Mouse (Mus musculus) limb, embryonic 10.5 days (tissue): ENCODE results near the gene Acad10. TPM values are rescaled to one million over a fixed set of nuclear protein-coding genes. Genes with fewer than 3 reads are reported as not detected.

Experiments
- DNase-seq: peaks from one replicate; pipeline ENCODE4 v3.0.0-alpha.2; 2017; ENCODE audit warnings: low spot score
- H3K27ac ChIP-seq: fragments of 300-500 bp; sonication (generic); 2 replicates; pipeline ENCODE4 v1.5.1; 2016; ENCODE audit warnings: mild to moderate bottlenecking
- H3K27me3 ChIP-seq: fragments of 300-500 bp; sonication (generic); 2 replicates; pipeline ENCODE4 v1.6.1; 2016; ENCODE audit warnings: low read depth, mild to moderate bottlenecking; ENCODE audit not compliant: poor library complexity, severe bottlenecking
- H3K36me3 ChIP-seq: fragments of 300-500 bp; sonication (generic); 2 replicates; pipeline ENCODE4 v1.6.1; 2016; ENCODE audit warnings: mild to moderate bottlenecking, moderate library complexity
- H3K4me1 ChIP-seq: fragments of 300-500 bp; sonication (generic); 2 replicates; pipeline ENCODE4 v1.6.1; 2016
- H3K4me3 ChIP-seq: fragments of 300-500 bp; sonication (generic); 2 replicates; pipeline ENCODE4 v1.5.1; 2016; ENCODE audit warnings: mild to moderate bottlenecking, moderate library complexity
- H3K9me3 ChIP-seq: fragments of 300-500 bp; sonication (generic); replicated peaks from 2 replicates; pipeline ENCODE4 v1.6.1; 2016; ENCODE audit warnings: mild to moderate bottlenecking
- WGBS: fragments of 180-500 bp; shearing (Covaris S2); methylation state at CpG from one replicate; pipeline ENCODE4 v1.1.7; 2016; 5-methylcytosine and 5-hydroxymethylcytosine counted together
- polyA plus RNA-seq: library from polyadenylated mRNA; unstranded; fragments of >200 nt; fragmentation: Nextera tagmentation; extraction: Ambion mirVana; gene quantifications from 2 replicates; pipeline ENCODE4 v1.2.1, GENCODE M21; 2016

The Acad10 gene
- polyA plus RNA-seq, 1 experiment from 2014 or later: 2.0 TPM

- Histone ChIP-seq H3K4me1 (peaks cover 40% of the 10 kb centered on the region), H3K36me3 (peaks cover 11% of the 10 kb centered on the region; the same call in 1 of the 2 replicates), H3K9me3 (no peaks in the 10 kb centered on the region), H3K4me3 (no peak overlapping the region), H3K27ac (no peak overlapping the region), H3K27me3 (no peaks in the 10 kb centered on the region)
- no peak for DNase-seq
- WGBS: 83% methylated on average over 11 of the region's 11 CpGs
These were observed 68.8 kb downstream of the Acad10 start for GRCm38 (mm10) chr5:121591417-121592063.

DNA sequence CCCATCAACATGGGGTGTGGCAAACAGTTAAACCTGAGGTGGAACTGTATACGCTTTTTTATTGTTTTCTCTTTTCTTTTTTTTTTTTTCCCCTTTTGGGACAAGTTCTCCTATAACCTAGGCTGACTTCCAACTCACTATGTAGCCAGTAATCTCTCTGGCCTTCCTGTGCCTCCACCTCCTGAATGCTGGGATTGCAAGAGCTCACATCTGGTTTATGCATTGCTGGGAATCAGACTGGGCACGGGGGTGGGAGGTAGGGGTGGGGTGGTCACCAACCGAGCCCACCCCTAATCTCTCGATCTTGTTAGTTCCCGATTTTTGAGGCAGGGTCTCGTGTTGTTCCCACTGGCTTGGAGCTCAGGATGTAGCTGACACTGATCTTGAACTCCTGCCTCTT lies 70.4 kb downstream of the Acad10 start:
- 88% methylated on average over 6 of the region's 6 CpGs for WGBS

DNA sequence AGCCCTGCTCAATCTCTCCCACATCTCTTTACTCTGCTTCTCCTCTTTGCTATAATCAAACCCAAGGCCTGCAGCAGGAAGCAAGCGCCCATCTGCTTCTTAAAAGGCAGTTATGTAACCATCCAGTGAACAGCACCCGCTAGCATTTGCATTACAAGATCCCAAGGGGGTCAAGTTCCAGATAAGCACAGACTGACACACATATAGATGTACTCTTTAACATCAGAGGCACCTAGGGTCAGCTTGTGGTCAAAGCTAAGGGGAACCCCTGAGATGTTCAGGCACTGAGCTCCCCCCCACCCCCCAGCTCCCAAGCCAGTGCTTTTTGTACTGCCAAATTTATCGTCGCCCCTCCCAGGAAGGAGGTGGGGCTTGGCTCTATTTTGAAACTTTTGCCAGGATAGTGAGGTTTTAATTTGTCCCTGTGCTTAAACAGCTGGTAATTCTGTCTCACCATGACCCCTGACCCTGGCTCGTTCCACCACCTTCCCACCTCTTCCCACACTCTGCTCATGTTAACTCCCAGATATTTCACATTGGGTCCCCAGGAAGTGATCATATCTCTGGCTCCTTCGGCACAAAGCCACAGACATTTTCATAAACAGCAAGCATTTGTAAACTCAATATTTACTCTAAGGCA lies 73.8 kb downstream of the Acad10 start:
- no peak for DNase-seq
- peaks cover 14% of the 10 kb centered on the region for H3K36me3 ChIP-seq
- H3K27ac ChIP-seq: no peak overlapping the region
- no peak overlapping the region for H3K4me3 ChIP-seq
- 76% methylated on average over 6 of the region's 6 CpGs for WGBS
- peaks cover 21% of the 10 kb centered on the region for H3K4me1 ChIP-seq
- H3K9me3 ChIP-seq: no peaks in the 10 kb centered on the region
- no peaks in the 10 kb centered on the region for H3K27me3 ChIP-seq

More for the DNA sequence above, 70.4 kb downstream of the Acad10 start:
- Histone ChIP-seq H3K27me3 (no peaks in the 10 kb centered on the region), H3K36me3 (peaks cover 11% of the 10 kb centered on the region; the same call in 1 of the 2 replicates), H3K27ac (no peak overlapping the region), H3K4me3 (no peak overlapping the region), H3K4me1 (peaks cover 44% of the 10 kb centered on the region), H3K9me3 (no peaks in the 10 kb centered on the region)
- no peak for DNase-seq

DNA sequence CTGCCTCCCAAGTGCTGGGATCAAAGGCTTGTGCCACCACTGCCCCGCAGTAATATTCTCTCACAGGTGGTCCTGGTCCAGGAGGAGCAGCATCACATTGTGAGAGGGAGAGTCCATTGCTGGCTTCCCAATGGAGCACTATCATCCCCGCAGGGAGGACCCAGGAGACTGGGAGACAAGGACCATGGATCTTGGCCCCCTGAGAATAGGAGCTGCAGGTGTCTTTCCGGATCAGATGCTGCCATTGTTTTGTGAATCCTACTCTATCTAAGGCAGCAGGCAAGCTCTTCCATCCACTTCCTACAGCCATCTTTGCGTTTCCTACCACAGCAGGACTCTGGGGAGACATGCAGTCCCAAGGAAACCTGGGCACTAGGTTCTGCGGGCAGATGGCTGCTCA lies 74.6 kb downstream of the Acad10 start:
- no peaks in the 10 kb centered on the region for H3K27me3 ChIP-seq

DNA sequence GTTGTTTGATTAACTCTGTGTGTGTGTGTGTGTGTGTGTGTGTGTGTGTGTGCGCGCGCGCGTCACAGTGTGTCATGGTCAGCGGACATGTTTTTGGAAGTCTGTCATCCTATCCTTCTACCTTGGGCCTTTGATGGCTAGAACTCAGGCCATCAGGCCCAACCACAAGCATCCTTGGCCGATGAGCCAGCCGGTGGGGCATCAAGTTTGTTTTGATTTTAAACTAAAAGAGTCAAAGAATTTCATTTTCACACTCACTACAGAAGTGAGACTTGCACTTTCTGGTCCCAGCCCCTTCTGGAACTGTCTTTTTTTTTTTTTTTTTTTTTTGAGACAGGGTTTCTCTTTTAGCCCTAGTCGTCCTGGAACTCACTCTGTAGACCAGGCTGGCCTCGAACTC lies 75.3 kb downstream of the Acad10 start:
- Histone ChIP-seq H3K4me1 (peaks cover 16% of the 10 kb centered on the region), H3K9me3 (no peaks in the 10 kb centered on the region), H3K4me3 (no peak overlapping the region), H3K27me3 (no peaks in the 10 kb centered on the region), H3K27ac (no peak overlapping the region), H3K36me3 (peaks cover 24% of the 10 kb centered on the region)
- DNase-seq: no peak
- WGBS: 95% methylated on average over 10 of the region's 10 CpGs

More for the DNA sequence above, 74.6 kb downstream of the Acad10 start:
- Histone ChIP-seq H3K4me3 (no peak overlapping the region), H3K36me3 (peaks cover 19% of the 10 kb centered on the region), H3K27ac (no peak overlapping the region), H3K4me1 (peaks cover 16% of the 10 kb centered on the region), H3K9me3 (no peaks in the 10 kb centered on the region)
- 94% methylated on average over 5 of the region's 5 CpGs for WGBS
- no peak for DNase-seq

DNA sequence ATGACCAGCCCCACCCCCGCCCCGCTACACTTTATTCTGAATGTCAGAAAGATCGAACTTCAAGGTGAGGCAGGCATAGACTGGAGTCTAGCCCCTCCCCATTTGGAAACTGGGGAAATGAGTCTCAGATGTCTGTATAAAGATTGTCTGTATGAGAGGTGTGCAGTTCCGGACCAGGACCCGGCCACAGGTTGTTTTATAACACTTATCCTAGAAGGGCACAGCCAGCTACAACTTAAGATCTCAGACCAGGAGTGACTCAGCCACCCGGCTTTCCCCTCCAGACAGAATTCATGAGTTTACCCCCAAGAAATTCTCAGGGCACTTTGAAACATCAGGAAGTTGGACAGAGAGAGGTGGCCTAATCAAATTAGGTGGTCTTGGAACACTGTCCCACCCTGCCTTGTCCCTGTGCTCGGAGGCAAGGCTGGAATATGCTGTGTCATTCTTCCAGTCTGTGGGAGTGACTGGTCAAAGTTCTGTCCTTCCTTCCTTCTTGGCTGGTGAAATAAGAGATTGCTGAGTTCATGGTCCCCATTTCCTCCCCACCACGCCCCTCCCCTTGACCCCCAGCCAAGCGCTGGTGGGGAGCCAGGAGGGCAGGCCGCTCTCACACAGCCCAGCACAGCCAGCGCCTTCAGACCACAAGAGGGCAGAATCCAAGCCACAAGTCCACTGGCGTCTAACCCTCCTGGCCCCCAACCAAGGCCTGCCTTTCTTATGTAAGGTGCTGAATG lies 76.4 kb downstream of the Acad10 start:
- WGBS: 63% methylated on average over 12 of the region's 12 CpGs
- Histone ChIP-seq H3K4me3 (no peak overlapping the region), H3K36me3 (peaks cover 32% of the 10 kb centered on the region), H3K27ac (0 out of 2 replicates have a peak overlapping the region, but pooled peaks have one; percentile 43), H3K4me1 (peaks cover 16% of the 10 kb centered on the region), H3K27me3 (no peaks in the 10 kb centered on the region), H3K9me3 (no peaks in the 10 kb centered on the region)
- peak; percentile 39 for DNase-seq

- no peaks in the 10 kb centered on the region for H3K9me3 ChIP-seq
- no peak overlapping the region for H3K4me3 ChIP-seq
- no peak overlapping the region for H3K27ac ChIP-seq
- peaks cover 16% of the 10 kb centered on the region for H3K4me1 ChIP-seq
- WGBS: 88% methylated on average over 8 of the region's 8 CpGs
- peaks cover 45% of the 10 kb centered on the region for H3K36me3 ChIP-seq
- H3K27me3 ChIP-seq: no peaks in the 10 kb centered on the region
- DNase-seq: no peak
These were observed 78.4 kb downstream of the Acad10 start for GRCm38 (mm10) chr5:121581945-121582344.

GRCm38 (mm10) chr5:121576927-121577488 lies 83.3 kb downstream of the Acad10 start:
- H3K9me3 ChIP-seq: no peaks in the 10 kb centered on the region
- H3K36me3 ChIP-seq: peaks cover 90% of the 10 kb centered on the region
- DNase-seq: no peak
- no peak overlapping the region for H3K4me3 ChIP-seq
- H3K27me3 ChIP-seq: no peaks in the 10 kb centered on the region
- WGBS: 85% methylated on average over 11 of the region's 11 CpGs
- H3K4me1 ChIP-seq: no peaks in the 10 kb centered on the region
- no peak overlapping the region for H3K27ac ChIP-seq

GRCm38 (mm10) chr5:121575867-121576266 lies 84.4 kb downstream of the Acad10 start:
- 97% methylated on average over 11 of the region's 11 CpGs for WGBS
- Histone ChIP-seq H3K4me3 (no peak overlapping the region), H3K4me1 (no peaks in the 10 kb centered on the region), H3K36me3 (peaks cover 98% of the 10 kb centered on the region), H3K27ac (no peak overlapping the region), H3K9me3 (no peaks in the 10 kb centered on the region), H3K27me3 (no peaks in the 10 kb centered on the region)
- no peak for DNase-seq

GRCm38 (mm10) chr5:121574145-121574544 lies 86.2 kb downstream of the Acad10 start:
- Histone ChIP-seq H3K4me1 (no peaks in the 10 kb centered on the region), H3K9me3 (no peaks in the 10 kb centered on the region), H3K36me3 (peaks cover 97% of the 10 kb centered on the region), H3K27me3 (no peaks in the 10 kb centered on the region), H3K27ac (no peak overlapping the region), H3K4me3 (no peak overlapping the region)
- 91% methylated on average over 13 of the region's 13 CpGs for WGBS
- DNase-seq: no peak
